Mouse (Mus musculus) midbrain, embryonic 11.5 days (tissue): ENCODE measurements around the gene Hist3h2ba. TPM values are rescaled to one million over a fixed set of nuclear protein-coding genes. Genes with fewer than 3 reads are reported as not detected.

Source experiments
- ATAC-seq: fragments of 200-750 bp; cut with Nextera tagmentation; 2 replicates; pipeline ENCODE4 v1.8.0; 2017; ENCODE audit warnings: moderate TSS enrichment, moderate library complexity; ENCODE audit not compliant: low FRiP score
- DNase-seq: peaks from one replicate; pipeline ENCODE4 v3.0.0; 2015; ENCODE audit warnings: low spot score; ENCODE audit errors: missing footprints
- H3K27ac ChIP-seq: fragments of 300-500 bp; sonication (generic); 2 replicates; pipeline ENCODE4 v1.5.1; 2014; ENCODE audit warnings: low read depth, low read length
- H3K27me3 ChIP-seq: fragments of 300-500 bp; sonication (generic); 2 replicates; pipeline ENCODE4 v1.6.1; 2014; ENCODE audit warnings: mild to moderate bottlenecking, low read length, moderate library complexity, mixed read lengths; ENCODE audit not compliant: control insufficient read depth, insufficient read depth
- H3K36me3 ChIP-seq: fragments of 300-500 bp; sonication (generic); 2 replicates; pipeline ENCODE4 v1.6.1; 2014; ENCODE audit warnings: mild to moderate bottlenecking, low read length, moderate library complexity, mixed read lengths; ENCODE audit not compliant: control insufficient read depth, insufficient read depth
- H3K4me1 ChIP-seq: fragments of 300-500 bp; sonication (generic); 2 replicates; pipeline ENCODE4 v1.6.1; 2014; ENCODE audit warnings: low read length; ENCODE audit not compliant: control insufficient read depth, insufficient read depth
- H3K4me2 ChIP-seq: fragments of 300-500 bp; sonication (generic); 2 replicates; pipeline ENCODE4 v1.6.1; 2014; ENCODE audit warnings: mild to moderate bottlenecking, moderate library complexity
- H3K4me3 ChIP-seq: fragments of 300-500 bp; sonication (generic); 2 replicates; pipeline ENCODE4 v1.5.1; 2014; ENCODE audit warnings: low read depth, low read length
- H3K9ac ChIP-seq: fragments of 300-500 bp; sonication (generic); 2 replicates; pipeline ENCODE4 v1.6.1; 2014; ENCODE audit warnings: low read length
- H3K9me3 ChIP-seq: fragments of 300-500 bp; sonication (generic); 2 replicates; pipeline ENCODE4 v1.6.1; 2016; ENCODE audit warnings: low read length; ENCODE audit not compliant: control insufficient read depth
- WGBS: fragments of 180-500 bp; shearing (Covaris S2); extraction: QIAGEN DNeasy Blood & Tissue Kit; methylation state at CpG from one replicate; pipeline ENCODE4 v1.1.7; 2014; 5-methylcytosine and 5-hydroxymethylcytosine counted together
- microRNA-seq: library from miRNA; unstranded; fragments of <30 nt; microRNA quantifications from one replicate; pipeline ENCODE4, GENCODE M21; 2017
- polyA plus RNA-seq: library from polyadenylated mRNA; unstranded; fragments of >200 nt; fragmentation: Nextera tagmentation; extraction: Ambion mirVana; gene quantifications from 2 replicates; pipeline ENCODE4 v1.2.1, GENCODE M21; 2014

Gene Hist3h2ba
- polyA plus RNA-seq, 1 experiment from 2014 or later: 101 TPM

DNA sequence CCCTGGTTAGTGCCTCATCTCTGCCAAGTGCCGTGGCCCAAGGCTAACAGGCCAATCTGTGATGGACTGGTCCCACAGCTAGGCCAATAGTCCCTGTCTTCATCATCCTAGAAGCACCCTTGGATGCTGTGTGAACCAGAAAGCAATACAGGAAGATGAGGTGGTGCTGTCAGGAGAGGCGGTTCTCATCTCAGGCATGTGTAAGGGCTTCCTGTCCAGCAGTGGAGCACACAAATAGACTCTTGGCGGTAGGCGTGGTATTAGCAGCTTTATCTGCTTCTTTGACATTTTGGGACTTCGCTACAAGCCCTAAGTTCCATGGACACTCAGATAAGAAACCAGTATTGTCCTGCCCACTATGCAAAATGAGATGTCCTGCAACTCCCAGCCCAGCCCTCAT lies 48.8 kb downstream of the Hist3h2ba start:
- Histone ChIP-seq H3K4me3 (no peak overlapping the region), H3K36me3 (no peaks in the 10 kb centered on the region), H3K4me1 (no peaks in the 10 kb centered on the region; the same call in 1 of the 2 replicates), H3K27me3 (peaks cover 12% of the 10 kb centered on the region), H3K27ac (no peak overlapping the region), H3K4me2 (no peak overlapping the region), H3K9ac (no peak overlapping the region), H3K9me3 (no peaks in the 10 kb centered on the region)
- 86% methylated on average over 5 of the region's 5 CpGs for WGBS
- DNase-seq (peak; percentile 14), ATAC-seq (no peak)

Small RNA genes within 50 kb of the gene (microRNA-seq; reads per million reads assigned to microRNA genes)
- gene Gm44313: 0.57 reads per million

Other genes starting within 250 kb of the Hist3h2ba start
- gene Olfr319, start 249.8 kb upstream of the Hist3h2ba start, polyA plus RNA-seq: not detected in 2 replicates
- not detected in 2 replicates for gene Olfr318, start 224.9 kb upstream of the Hist3h2ba start, polyA plus RNA-seq
- gene Olfr317, start 209.7 kb upstream of the Hist3h2ba start, polyA plus RNA-seq: 0.04 and 0.15 TPM in 2 replicates
- not detected in 2 replicates for gene Olfr316, start 196.2 kb upstream of the Hist3h2ba start, polyA plus RNA-seq
- not detected in 2 replicates for gene Olfr315, start 175.7 kb upstream of the Hist3h2ba start, polyA plus RNA-seq
- gene Olfr314, start 166.0 kb upstream of the Hist3h2ba start, polyA plus RNA-seq: not detected in 2 replicates
- gene Fam183b, start 147.0 kb upstream of the Hist3h2ba start, polyA plus RNA-seq: 3.6 and 5.4 TPM in 2 replicates
- gene Olfr313, start 133.9 kb upstream of the Hist3h2ba start, polyA plus RNA-seq: not detected in 2 replicates
- not detected in 2 replicates for gene Olfr312, start 119.7 kb upstream of the Hist3h2ba start, polyA plus RNA-seq
- gene Olfr311, start 109.7 kb upstream of the Hist3h2ba start, polyA plus RNA-seq: not detected in 2 replicates
- 15.6 and 16.9 TPM in 2 replicates for gene Gm12258, start 101.8 kb upstream of the Hist3h2ba start, polyA plus RNA-seq
- 13.4 and 13.6 TPM in 2 replicates for gene 2810021J22Rik, start 81.7 kb upstream of the Hist3h2ba start, polyA plus RNA-seq
- gene Zfp39, start 44.7 kb upstream of the Hist3h2ba start, polyA plus RNA-seq: 6.4 and 7.3 TPM in 2 replicates
- not detected in 2 replicates for gene Btnl10, start 31.0 kb upstream of the Hist3h2ba start, polyA plus RNA-seq
- gene Rnf187, start 10.0 kb upstream of the Hist3h2ba start, polyA plus RNA-seq: 354 and 381 TPM in 2 replicates
- 57.8 and 61.8 TPM in 2 replicates for gene Hist3h2a, start 5.8 kb downstream of the Hist3h2ba start, polyA plus RNA-seq
- gene Trim17, start 5.8 kb downstream of the Hist3h2ba start, polyA plus RNA-seq: 0.45 and 0.62 TPM in 2 replicates
- 17.6 and 18.5 TPM in 2 replicates for gene Trim11, start 29.2 kb downstream of the Hist3h2ba start, polyA plus RNA-seq
- 0.03 and 0.04 TPM in 2 replicates for gene Obscn, start 187.5 kb downstream of the Hist3h2ba start, polyA plus RNA-seq
- 2.1 and 3.5 TPM in 2 replicates for gene Iba57, start 214.8 kb downstream of the Hist3h2ba start, polyA plus RNA-seq
- not detected in 2 replicates for gene Gjc2, start 234.3 kb downstream of the Hist3h2ba start, polyA plus RNA-seq
- gene Guk1, start 243.3 kb downstream of the Hist3h2ba start, polyA plus RNA-seq: 92.9 and 96.6 TPM in 2 replicates